Mouse (Mus musculus) small intestine, adult 2 months (tissue): ENCODE measurements around the gene A2ml1. TPM values are rescaled to one million over a fixed set of nuclear protein-coding genes. Genes with fewer than 3 reads are reported as not detected.

Experiments used
- H3K27ac ChIP-seq: fragments of 200-500 bp; 2 replicates; pipeline ENCODE4 v1.5.1; 2012; ENCODE audit warnings: low read depth, low read length, control low read depth, inconsistent platforms; ENCODE audit not compliant: insufficient read depth
- H3K27me3 ChIP-seq: fragments of 200-500 bp; 2 replicates; pipeline ENCODE4 v1.6.1; 2012; ENCODE audit warnings: mild to moderate bottlenecking, moderate library complexity, low read length, inconsistent platforms; ENCODE audit not compliant: control insufficient read depth, insufficient read depth
- H3K36me3 ChIP-seq: fragments of 200-500 bp; 2 replicates; pipeline ENCODE4 v1.6.1; 2012; ENCODE audit warnings: mild to moderate bottlenecking, low read length, control low read depth, inconsistent platforms; ENCODE audit not compliant: control insufficient read depth, insufficient read depth
- H3K4me1 ChIP-seq: fragments of 200-500 bp; 2 replicates; pipeline ENCODE4 v1.6.1; 2012; ENCODE audit warnings: low read length, inconsistent platforms, mixed read lengths; ENCODE audit not compliant: control insufficient read depth, insufficient read depth, insufficient read length
- H3K4me3 ChIP-seq: fragments of 200-500 bp; 2 replicates; pipeline ENCODE4 v1.5.1; 2012; ENCODE audit warnings: low read depth, mild to moderate bottlenecking, control low read depth, inconsistent platforms, low read length, moderate library complexity
- CTCF ChIP-seq: fragments of 200-500 bp; IDR thresholded peaks from 2 replicates; pipeline ENCODE4 v1.5.1; 2012; ENCODE audit warnings: low read depth, mild to moderate bottlenecking, control low read depth, inconsistent platforms, low read length, moderate library complexity, mixed read lengths; ENCODE audit not compliant: insufficient replicate concordance, insufficient read length; ENCODE audit errors: extremely low read depth
- POLR2A ChIP-seq: fragments of 200-500 bp; IDR thresholded peaks from 2 replicates; pipeline ENCODE4 v1.6.1; 2012; ENCODE audit warnings: low read depth, mild to moderate bottlenecking, control low read depth, inconsistent platforms, low read length, moderate library complexity
- WGBS: fragments of 180-500 bp; shearing (Covaris S2); methylation state at CpG from one replicate; pipeline ENCODE4 v1.1.7; 2018; 5-methylcytosine and 5-hydroxymethylcytosine counted together
- polyA plus RNA-seq: library from polyadenylated mRNA; depleted of rRNA; stranded (reverse); fragments of >200 nt; gene quantifications from 2 replicates; pipeline ENCODE4 v1.2.3, GENCODE M21; 2012

A2ml1 gene
- polyA plus RNA-seq, 1 experiment, result 0.34 TPM

- no peak overlapping the region for H3K4me3 ChIP-seq
- H3K27me3 ChIP-seq, result no peaks in the 10 kb centered on the region
- TF ChIP-seq CTCF (peak; percentile 29; the same call in 1 of the 2 replicates), POLR2A (no peak)
- no peaks in the 10 kb centered on the region for H3K4me1 ChIP-seq
- no peaks in the 10 kb centered on the region for H3K36me3 ChIP-seq
- no peak overlapping the region for H3K27ac ChIP-seq
- WGBS, result 11% methylated on average over 5 of the region's 5 CpGs
Observed at GRCm38 (mm10) chr6:128604512-128604911, 23.1 kb upstream of the A2ml1 start.

GRCm38 (mm10) chr6:128602463-128603201 lies 21.2 kb upstream of the A2ml1 start:
- Histone ChIP-seq H3K4me3 (no peak overlapping the region), H3K27me3 (no peaks in the 10 kb centered on the region), H3K36me3 (no peaks in the 10 kb centered on the region), H3K27ac (no peak overlapping the region), H3K4me1 (no peaks in the 10 kb centered on the region)
- WGBS, result 80% methylated on average over 10 of the region's 10 CpGs
- TF ChIP-seq CTCF (no peak), POLR2A (no peak)

- 27% methylated on average over 3 of the region's 3 CpGs for WGBS
- H3K27ac ChIP-seq, result no peak overlapping the region
- no peaks in the 10 kb centered on the region for H3K36me3 ChIP-seq
- no peaks in the 10 kb centered on the region for H3K4me1 ChIP-seq
- H3K4me3 ChIP-seq, result no peak overlapping the region
- TF ChIP-seq POLR2A (no peak), CTCF (no peak)
- no peaks in the 10 kb centered on the region for H3K27me3 ChIP-seq
Observed at GRCm38 (mm10) chr6:128602026-128602425, 20.6 kb upstream of the A2ml1 start.

GRCm38 (mm10) chr6:128599555-128599954 lies 18.1 kb upstream of the A2ml1 start:
- Histone ChIP-seq H3K36me3 (no peaks in the 10 kb centered on the region), H3K4me3 (no peak overlapping the region), H3K27me3 (no peaks in the 10 kb centered on the region), H3K4me1 (no peaks in the 10 kb centered on the region), H3K27ac (peak overlapping the region; percentile 84)
- TF ChIP-seq CTCF, result no peak
- no peak for TF ChIP-seq POLR2A
- WGBS, result 36% methylated on average over 4 of the region's 4 CpGs

- 29% methylated on average over 2 of the region's 2 CpGs for WGBS
- Histone ChIP-seq H3K4me3 (peak overlapping the region; percentile 16; the same call in 1 of the 2 replicates), H3K36me3 (no peaks in the 10 kb centered on the region), H3K27ac (peak overlapping the region; percentile 84), H3K4me1 (no peaks in the 10 kb centered on the region), H3K27me3 (no peaks in the 10 kb centered on the region)
- no peak for TF ChIP-seq CTCF
- TF ChIP-seq POLR2A, result peak; percentile 24; the same call in 1 of the 2 replicates
Observed at GRCm38 (mm10) chr6:128598256-128599047, 17.0 kb upstream of the A2ml1 start.

- H3K4me3 ChIP-seq, result peak overlapping the region; percentile 17
- H3K4me1 ChIP-seq, result no peaks in the 10 kb centered on the region
- no peak for TF ChIP-seq CTCF
- TF ChIP-seq POLR2A, result no peak
- H3K36me3 ChIP-seq, result no peaks in the 10 kb centered on the region
- no peaks in the 10 kb centered on the region for H3K27me3 ChIP-seq
- WGBS, result 14% methylated on average over 9 of the region's 9 CpGs
- H3K27ac ChIP-seq, result peak overlapping the region; percentile 68
Observed at GRCm38 (mm10) chr6:128597121-128597522, 15.7 kb upstream of the A2ml1 start.

- Histone ChIP-seq H3K4me3 (no peak overlapping the region), H3K36me3 (no peaks in the 10 kb centered on the region), H3K27me3 (no peaks in the 10 kb centered on the region), H3K27ac (no peak overlapping the region), H3K4me1 (no peaks in the 10 kb centered on the region)
- TF ChIP-seq POLR2A (no peak), CTCF (no peak)
- WGBS, result 71% methylated on average over 9 of the region's 9 CpGs
Observed at GRCm38 (mm10) chr6:128594651-128595050, 13.2 kb upstream of the A2ml1 start.
